Mouse (Mus musculus) layer of hippocampus, adult 2 months (tissue): Measurements from ENCODE around the gene Mecr. TPM values are rescaled to one million over a fixed set of nuclear protein-coding genes. Genes with fewer than 3 reads are reported as not detected.

Experiments
- DNase-seq, 2 experiments: peaks; one replicate each; pipeline ENCODE4 v3.0.0; 2022; ENCODE audit warnings: low spot score in 2 of 2
- H3K27ac ChIP-seq: fragments of 200-600 bp; 2 replicates; pipeline ENCODE4 v1.8.1; 2022
- H3K4me3 ChIP-seq: fragments of 200-600 bp; 2 replicates; pipeline ENCODE4 v1.8.1; 2022; ENCODE audit warnings: mild to moderate bottlenecking
- CTCF ChIP-seq: fragments of 200-600 bp; conservative IDR thresholded peaks from 2 replicates; pipeline ENCODE4 v1.8.1; 2022; ENCODE audit warnings: antibody characterized with exemption, mild to moderate bottlenecking, moderate library complexity
- total RNA-seq, 2 experiments: library from RNA; stranded (reverse); gene quantifications; 2 replicates each; pipeline ENCODE4 v1.2.3; 2021

The Mecr gene
- total RNA-seq, 2 experiments from 2014 or later = 33.1 to 35.8 TPM

- no peak overlapping the region for H3K4me3 ChIP-seq
- no peak for TF ChIP-seq CTCF
- no peak overlapping the region for H3K27ac ChIP-seq
- DNase-seq = no peak
Observed at GRCm38 (mm10) chr4:131879692-131880091, 36.4 kb downstream of the Mecr start.

- no peak for DNase-seq
- H3K27ac ChIP-seq = peak overlapping the region; percentile 3; the same call in 1 of the 2 replicates
- no peak overlapping the region for H3K4me3 ChIP-seq
- no peak for TF ChIP-seq CTCF
Observed at GRCm38 (mm10) chr4:131881306-131881705, 38.0 kb downstream of the Mecr start.

GRCm38 (mm10) chr4:131883571-131883970 is 40.3 kb downstream of the Mecr start:
- peak overlapping the region; percentile 72 for H3K27ac ChIP-seq
- H3K4me3 ChIP-seq = no peak overlapping the region
- TF ChIP-seq CTCF = no peak
- no peak for DNase-seq

GRCm38 (mm10) chr4:131885376-131885775 is 42.1 kb downstream of the Mecr start:
- Histone ChIP-seq H3K27ac (peak overlapping the region; percentile 72; the same call in 1 of the 2 replicates), H3K4me3 (no peak overlapping the region)
- no peak for DNase-seq
- no peak for TF ChIP-seq CTCF

DNA sequence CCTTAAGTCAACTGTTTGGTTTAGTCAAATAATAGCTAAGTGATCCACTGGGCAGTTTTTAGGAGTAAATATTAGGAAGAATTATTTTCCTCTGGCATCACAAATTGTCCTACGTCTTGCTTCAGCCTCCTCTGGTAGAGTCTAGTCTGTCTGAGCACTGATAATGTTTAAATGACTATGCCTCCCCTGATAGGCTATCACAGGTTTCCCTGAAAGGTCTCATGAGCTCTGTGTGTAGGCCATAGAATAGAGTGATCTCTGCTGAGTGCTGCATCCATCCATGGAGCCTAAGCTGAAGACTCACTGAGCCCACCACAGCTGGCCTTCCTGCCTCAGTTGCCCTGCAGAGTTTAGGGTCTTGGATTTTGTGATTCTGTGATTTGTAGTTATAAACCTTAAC is 45.3 kb downstream of the Mecr start:
- TF ChIP-seq CTCF = no peak
- DNase-seq = no peak
- Histone ChIP-seq H3K4me3 (no peak overlapping the region), H3K27ac (no peak overlapping the region)

GRCm38 (mm10) chr4:131890692-131891091 is 47.4 kb downstream of the Mecr start:
- no peak for TF ChIP-seq CTCF
- Histone ChIP-seq H3K4me3 (no peak overlapping the region), H3K27ac (no peak overlapping the region)
- DNase-seq = no peak

DNA sequence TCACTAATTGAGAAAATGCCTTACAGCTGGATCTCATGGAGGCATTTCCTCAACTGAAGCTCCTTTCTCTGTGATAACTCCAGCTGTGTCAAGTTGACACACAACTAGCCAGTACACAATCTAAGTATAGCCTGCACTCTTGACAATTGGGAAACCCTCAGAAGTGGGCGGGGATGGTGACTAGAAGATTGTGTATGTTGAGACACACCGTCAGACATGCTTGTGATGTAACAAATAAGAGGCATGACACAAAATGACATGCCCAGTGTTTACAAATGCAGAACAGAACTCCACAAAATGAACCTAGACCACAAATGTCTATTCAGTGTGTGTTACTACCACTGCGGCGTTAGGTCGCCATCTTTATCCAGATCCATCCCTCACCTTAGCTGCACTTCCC is 53.8 kb downstream of the Mecr start:
- Histone ChIP-seq H3K27ac (no peak overlapping the region), H3K4me3 (no peak overlapping the region)
- no peak for TF ChIP-seq CTCF
- no peak for DNase-seq

DNA sequence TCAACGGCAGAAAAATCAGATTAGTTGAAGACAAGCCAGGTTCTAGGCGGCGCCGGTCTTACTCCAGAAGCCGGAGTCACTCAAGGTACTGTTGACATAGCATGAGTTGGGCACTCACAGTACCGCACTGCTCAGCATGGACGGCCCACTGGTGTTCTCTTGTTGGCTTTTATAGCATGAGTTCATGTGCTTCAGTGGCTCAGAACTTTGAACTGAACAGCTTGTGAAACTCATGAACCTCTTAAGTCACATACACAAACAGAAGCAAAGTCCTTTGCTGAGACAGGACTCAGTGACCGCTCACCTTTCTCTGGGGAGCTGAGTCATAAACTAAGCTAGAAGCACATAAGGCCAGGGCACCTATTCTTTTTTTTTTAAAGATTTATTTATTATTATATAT is 54.5 kb downstream of the Mecr start:
- Histone ChIP-seq H3K4me3 (no peak overlapping the region), H3K27ac (no peak overlapping the region)
- no peak for DNase-seq
- no peak for TF ChIP-seq CTCF

DNA sequence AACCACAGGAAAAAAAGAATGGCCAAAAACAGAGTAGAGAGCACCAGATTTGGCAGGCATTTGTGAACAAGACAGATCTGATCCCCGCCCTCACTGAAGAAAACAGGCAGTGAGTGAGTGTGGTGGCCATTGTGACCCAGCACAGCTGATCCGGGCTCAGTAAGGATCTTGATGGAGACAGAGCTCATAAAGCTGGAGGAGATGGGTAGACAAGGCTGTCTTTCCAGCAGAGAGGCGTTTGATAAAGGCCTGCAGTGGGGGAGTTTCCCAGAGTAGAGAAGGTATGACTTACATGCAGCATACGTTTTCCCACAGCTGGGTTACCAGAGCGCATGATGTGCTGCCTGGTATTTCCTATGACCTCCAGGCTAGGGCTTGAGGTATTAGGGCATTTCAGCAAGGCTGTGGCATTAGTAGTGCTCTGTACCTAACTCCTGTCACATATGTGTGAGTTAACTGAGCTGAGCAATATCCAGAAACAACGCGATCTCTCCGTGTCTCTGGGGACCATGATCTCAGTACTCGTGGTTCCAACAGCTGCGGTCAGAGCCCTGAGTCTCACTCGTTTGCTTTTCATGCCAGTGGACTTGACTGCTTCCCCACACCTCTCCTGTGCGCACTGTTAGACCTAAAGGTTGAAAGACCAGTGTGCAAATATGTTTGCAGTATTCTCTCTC is 55.4 kb downstream of the Mecr start:
- DNase-seq = no peak
- no peak overlapping the region for H3K4me3 ChIP-seq
- H3K27ac ChIP-seq = no peak overlapping the region
- TF ChIP-seq CTCF = no peak

DNA sequence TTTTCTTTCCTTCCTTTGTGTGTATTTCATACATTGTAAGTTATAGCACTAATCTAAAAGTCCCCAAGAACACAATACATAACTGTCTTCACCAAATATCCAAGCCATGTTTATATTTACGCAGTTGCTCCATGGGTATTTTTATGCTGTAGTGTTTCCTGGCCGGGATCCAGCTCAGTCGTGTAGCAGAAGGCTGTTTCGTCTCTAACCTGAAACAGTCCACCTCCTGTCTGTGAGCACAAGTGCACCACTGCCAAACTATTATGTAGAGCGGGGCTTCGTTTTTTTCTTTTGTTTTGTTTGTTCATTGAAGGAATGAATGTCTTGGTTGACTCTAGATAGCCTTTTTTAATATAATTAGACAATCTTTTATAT is 55.9 kb downstream of the Mecr start:
- no peak overlapping the region for H3K4me3 ChIP-seq
- H3K27ac ChIP-seq = no peak overlapping the region
- no peak for TF ChIP-seq CTCF
- DNase-seq = no peak

GRCm38 (mm10) chr4:131901090-131901489 is 57.8 kb downstream of the Mecr start:
- DNase-seq = no peak
- Histone ChIP-seq H3K4me3 (no peak overlapping the region), H3K27ac (no peak overlapping the region)
- no peak for TF ChIP-seq CTCF

DNA sequence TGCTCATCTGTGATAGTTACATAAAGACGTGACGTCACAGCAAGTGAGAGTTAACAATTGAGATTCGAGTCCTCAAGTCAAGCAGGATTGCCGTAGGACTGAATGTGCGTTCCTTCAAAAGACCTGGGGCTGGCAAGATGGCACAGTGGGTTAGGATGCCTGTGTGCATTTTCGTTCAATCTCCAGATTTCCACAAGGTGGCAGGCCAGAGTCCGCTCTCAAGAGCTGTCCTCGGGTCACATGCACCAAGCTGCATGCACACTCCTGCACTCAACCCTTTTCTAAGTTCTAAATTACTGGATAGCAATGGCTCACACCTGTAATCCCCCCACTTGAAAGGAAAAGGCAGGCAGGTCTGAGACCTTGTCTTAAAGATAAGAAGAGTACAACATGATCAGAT is 61.2 kb downstream of the Mecr start:
- Histone ChIP-seq H3K27ac (no peak overlapping the region), H3K4me3 (no peak overlapping the region)
- TF ChIP-seq CTCF = peak; percentile 74
- DNase-seq = no peak

- Histone ChIP-seq H3K27ac (no peak overlapping the region), H3K4me3 (no peak overlapping the region)
- DNase-seq = no peak
- no peak for TF ChIP-seq CTCF
Observed at GRCm38 (mm10) chr4:131906423-131906822, 63.2 kb downstream of the Mecr start.

- TF ChIP-seq CTCF = peak; percentile 65
- no peak overlapping the region for H3K27ac ChIP-seq
- no peak for DNase-seq
- no peak overlapping the region for H3K4me3 ChIP-seq
Observed at GRCm38 (mm10) chr4:131907912-131908311, 64.6 kb downstream of the Mecr start.
